Mouse (Mus musculus): ENCODE results near the gene Pde2a.

Gene Pde2a

GRCm38 (mm10) chr7:101455141-101455540 lies 33.6 kb downstream of the Pde2a start:
- DNase-seq: peak; percentile 21

GRCm38 (mm10) chr7:101456318-101456717 lies 34.8 kb downstream of the Pde2a start:
- DNase-seq: peak; percentile 26

DNA sequence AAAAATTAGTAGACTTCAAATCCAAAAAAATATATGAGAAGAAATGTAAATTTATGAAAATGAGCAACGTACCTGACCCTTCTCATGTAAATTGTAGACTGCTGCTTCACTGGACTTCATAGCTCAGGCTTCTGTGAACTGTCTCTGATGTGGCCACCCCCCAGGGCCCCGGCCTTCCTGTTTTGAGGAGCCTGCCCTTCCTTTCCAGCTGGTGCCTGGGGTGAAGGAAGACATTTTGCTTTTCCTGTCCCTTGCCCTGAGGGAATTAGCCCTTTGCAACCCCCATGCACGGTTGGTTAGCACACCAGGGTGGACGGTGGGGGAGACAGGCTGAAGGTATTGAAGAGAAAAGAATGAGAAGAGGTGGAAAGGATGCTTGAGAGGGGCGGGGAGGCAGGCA lies 35.3 kb downstream of the Pde2a start:
- no peak for DNase-seq

- DNase-seq: peak; percentile 69
Observed at GRCm38 (mm10) chr7:101457283-101457682, 35.8 kb downstream of the Pde2a start.

GRCm38 (mm10) chr7:101457801-101458200 lies 36.3 kb downstream of the Pde2a start:
- DNase-seq: no peak

DNA sequence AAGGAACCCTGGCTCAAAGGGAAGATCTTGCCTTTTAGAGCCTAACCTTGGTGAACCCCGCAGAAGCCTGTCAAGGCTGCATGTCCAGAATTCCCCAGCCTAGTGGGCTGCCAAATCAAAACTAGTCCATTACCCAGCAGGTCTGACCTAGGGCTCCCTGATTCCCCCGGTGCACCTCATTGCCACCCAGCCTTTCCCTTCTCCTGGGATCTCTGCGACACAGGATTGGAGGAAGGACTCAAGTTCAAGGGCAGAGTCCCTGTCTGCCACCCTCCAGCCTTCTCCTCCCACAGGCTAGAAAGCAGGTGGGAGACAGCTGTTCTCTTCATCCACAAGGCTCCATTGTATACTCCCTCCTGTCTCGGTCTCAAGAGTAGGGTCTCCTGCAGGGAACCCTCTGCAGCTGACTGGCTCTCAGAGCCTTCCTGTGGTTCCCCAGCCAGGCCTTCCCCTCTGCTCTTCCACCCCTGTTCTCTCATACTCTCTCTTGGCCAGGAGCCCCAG lies 36.8 kb downstream of the Pde2a start:
- DNase-seq: no peak

DNA sequence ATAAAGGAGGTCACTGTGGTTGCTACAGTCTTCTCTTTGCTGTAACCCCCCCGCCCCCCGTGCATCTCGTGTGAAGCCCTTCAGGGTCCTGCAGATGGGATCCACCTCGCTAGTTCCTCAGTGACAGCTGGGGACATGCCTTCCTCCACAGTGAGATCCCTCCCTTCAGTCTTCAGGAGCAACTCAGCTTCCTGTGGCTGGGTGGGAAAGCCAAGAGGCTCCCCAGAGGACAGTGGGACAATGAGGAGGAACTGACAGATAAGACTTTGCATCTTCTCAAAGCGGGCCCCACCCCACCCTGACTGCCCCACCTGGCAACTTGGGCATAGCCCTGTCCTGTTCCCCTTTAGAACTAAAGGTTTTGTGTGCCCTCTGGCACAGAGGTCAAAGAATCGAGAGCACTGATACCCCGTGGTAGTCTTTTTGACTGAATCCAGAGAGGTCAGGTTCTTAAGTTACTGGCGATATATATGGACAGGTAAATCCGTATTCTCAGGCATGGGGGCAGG lies 37.9 kb downstream of the Pde2a start:
- no peak for DNase-seq

DNA sequence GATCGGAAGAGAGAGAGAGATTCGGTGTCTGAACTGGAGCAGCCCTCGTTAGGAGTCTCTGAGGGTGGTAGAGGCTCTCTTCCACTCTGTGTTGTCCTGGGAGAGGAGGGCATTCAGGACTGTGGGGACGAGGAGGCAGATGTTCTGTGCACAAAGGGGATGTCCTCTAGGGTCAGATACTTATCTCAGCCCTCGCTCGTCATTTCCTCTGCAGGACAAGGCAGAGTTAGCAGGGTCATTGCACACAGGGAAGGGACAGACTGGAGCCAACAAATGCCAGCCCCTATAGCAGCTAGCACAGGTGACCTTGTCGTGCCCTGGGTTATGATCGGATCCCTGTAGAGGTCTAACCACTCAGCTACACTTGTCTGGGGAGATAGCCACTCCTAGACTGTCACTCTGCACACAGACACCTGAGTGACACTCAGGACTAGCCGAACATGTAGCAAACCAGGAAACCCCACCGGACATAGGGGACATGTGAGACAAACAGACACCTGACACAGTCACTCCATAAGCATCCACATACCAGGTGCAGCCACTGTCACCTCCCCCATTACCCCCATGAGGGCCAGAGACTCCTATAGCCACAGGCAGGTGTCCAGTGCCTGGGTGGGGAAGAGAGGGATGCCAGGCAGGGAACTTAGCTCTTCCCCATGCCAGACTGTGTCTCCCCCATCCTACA lies 38.6 kb downstream of the Pde2a start:
- no peak for DNase-seq

GRCm38 (mm10) chr7:101460608-101460957 lies 39.1 kb downstream of the Pde2a start:
- DNase-seq: peak; percentile 58

GRCm38 (mm10) chr7:101461571-101461970 lies 40.1 kb downstream of the Pde2a start:
- DNase-seq: no peak

DNA sequence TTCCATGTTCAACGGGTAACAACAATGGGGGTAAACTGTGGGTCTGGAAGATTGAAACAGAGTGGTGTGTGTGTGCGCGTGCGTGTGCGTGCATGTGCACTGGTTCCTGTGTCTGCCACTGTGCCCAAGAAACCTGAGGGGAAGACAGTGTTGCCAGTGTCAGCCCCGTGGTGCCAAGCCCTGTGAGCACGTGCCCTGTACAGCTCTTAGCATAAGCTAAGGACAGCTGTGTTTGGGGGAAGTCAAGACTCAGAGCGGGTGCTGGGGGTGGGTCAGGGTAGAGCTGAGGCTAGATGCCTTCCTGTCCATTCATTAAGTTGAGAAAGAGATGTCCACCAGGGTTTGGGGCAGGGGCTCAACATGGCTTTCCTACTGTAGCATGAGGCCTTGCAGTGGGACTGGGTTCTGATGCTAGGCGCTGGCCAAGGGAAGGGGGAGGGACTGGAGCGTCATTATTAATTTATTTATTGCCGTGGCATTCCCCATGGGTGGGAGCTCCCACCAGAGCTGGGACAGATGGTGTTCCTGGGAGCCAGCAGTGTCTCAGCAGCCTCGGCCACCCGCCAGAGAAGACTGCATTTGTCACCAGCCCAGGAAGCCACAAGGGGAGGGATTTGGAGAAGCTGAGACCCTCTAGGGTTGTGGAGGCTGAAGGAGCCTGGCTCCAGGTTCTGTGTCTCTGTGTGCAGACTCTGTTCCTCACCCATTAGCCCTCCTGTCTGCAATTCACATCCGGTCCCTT lies 41.0 kb downstream of the Pde2a start:
- DNase-seq: no peak

GRCm38 (mm10) chr7:101463665-101464271 lies 42.3 kb downstream of the Pde2a start:
- no peak for DNase-seq

DNA sequence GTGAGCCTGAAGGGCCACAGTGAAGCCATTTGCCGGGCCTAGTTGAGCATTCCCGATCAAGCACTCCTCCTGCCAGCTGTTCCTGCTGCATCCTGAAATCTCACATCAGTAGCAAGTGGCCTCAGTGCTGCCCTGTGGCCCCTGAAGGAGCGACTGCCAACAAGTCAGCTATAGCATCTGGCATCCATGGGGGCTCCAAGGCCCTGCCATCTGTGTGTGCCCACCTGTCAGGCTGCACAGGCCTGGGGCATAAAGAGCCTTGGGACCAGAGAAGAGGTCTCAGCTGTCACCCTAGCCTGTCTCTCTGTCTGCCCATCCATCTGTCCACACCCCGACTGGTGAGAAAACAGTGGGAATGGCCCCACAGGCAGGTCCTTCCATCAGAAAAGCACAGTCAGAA lies 43.4 kb downstream of the Pde2a start:
- no peak for DNase-seq

- no peak for DNase-seq
Observed at GRCm38 (mm10) chr7:101465392-101465791, 43.9 kb downstream of the Pde2a start.

DNA sequence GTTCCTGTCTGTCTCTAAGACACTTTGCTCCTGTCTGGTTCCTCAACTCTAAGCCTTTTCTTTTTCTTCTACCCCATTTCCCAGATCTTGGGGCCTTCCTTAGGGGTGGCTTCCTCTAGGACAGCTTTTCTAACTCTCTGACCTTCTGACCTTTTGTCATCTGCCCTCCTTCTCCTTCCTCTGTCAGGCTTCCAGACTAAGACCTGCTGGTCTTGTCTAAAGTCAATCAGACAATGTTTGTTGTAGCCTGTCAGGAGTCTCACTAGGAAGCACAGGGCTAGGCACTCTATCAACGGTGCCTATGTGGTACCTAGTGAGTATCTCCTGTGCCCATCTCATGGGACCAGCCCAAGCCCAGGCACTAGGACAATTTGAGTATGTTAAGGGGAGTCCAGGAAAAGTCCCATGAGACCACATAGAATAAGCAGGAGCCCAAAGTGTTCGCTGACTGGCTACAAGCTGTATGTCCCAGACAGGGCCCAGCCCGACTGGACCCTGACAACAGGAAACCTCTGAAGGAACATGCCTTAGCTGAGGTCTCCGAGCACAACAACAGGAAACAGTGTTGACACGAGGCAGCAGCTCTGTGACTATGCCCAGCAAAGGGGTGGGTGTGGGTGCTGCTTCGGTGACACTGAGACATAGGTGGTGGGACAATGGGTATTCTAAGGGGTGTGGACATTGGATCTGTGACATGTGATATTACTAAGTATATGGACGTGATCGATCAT lies 44.5 kb downstream of the Pde2a start:
- no peak for DNase-seq

GRCm38 (mm10) chr7:101466581-101467081 lies 45.1 kb downstream of the Pde2a start:
- no peak for DNase-seq

GRCm38 (mm10) chr7:101471423-101471822 lies 49.9 kb downstream of the Pde2a start:
- DNase-seq: no peak

GRCm38 (mm10) chr7:101471968-101472480 lies 50.5 kb downstream of the Pde2a start:
- no peak for DNase-seq

DNA sequence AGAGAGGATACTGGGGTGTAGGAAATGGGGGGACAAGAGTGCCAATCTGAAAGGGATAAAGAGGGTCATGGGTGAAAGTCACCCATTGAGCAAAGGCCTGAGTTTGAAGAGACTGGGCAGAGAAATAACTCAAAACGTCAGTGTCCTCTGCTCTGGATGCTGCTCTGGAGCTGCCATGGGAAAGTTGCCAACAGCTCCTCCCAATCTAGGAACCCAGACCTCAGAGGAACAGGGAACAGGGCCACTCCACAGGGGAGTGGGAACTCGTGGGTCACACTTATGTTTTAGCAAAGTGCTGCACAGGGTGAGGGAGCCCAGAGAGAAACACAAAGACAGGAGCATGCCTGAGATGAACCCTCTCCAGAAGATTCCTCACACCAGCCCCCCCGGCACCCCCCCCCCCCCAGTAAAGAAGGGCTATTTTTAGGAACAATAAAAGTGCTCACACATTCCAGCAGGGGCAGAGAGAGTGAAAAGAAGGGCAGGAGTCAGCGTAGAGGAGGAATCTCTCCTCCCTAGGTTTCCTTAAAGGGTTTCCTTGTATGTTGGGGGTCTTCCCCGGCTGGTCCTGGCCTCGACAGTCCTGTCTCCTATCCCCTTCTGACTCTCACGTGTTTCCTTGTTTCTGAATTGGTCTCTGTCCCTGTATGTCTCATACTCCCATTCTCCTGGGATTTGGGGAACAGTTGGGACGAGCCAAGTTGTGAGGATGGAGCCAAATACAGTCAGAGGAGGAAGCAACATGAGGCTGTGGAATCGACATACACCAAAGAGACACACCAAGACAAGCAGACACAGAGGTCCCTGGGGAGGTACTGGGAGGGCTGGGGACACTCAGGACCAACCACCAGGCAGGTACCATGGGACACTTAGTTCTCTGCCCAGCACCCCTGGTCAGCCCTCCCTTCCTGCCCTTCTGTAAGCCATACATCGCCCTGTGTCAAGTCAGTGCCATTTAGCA lies 51.4 kb downstream of the Pde2a start:
- no peak for DNase-seq

DNA sequence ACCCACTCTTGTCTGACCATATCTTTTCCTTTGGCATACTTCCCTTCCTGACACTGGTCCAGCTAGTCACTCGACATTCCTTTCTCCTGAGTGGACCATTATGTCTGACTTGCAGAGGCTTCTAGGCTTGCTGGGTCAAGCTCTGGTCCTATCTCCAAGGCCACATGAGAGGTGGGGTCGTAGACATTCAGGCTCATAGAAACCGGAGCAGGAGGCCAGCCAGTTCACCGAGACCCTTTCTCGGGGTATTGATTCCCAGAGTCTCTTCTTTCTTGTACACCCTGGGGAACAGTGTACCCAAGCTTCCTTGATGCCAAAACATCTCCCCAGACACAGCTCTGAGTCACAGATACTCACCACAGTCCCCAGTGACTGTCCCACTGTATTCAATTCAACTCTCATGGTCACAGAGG lies 52.9 kb downstream of the Pde2a start:
- DNase-seq: no peak

DNA sequence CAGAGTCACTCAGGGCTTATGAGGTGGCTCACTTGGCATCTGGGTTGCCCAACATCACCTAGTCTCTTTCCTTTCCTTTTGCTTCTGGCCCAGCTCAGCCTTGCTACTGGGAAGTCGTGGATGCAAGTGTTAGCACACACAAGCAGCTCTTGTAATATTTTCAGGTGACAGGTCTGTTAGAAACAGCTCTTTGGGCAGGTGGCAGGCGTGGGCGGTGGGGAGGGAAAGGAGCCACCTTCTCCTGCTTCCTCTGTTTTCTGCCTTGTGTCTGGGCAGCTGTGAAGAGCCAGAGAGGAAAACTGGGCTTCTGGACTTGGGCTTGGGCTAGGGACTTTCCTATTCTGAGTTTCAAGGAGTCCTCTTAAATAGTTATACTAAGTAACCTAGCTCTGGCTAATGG lies 54.5 kb downstream of the Pde2a start:
- DNase-seq: peak; percentile 66

Data from right cerebral cortex, postnatal 25 days (tissue).